Mouse (Mus musculus) G1E (cell line): Measurements from ENCODE around the gene Ubtf.

Experiments used
- CTCF ChIP-seq: IDR thresholded peaks from 2 replicates; pipeline ENCODE4 v1.5.1; 2012; ENCODE audit warnings: low read depth, low read length, inconsistent platforms, mixed read lengths
- GATA1 ChIP-seq: IDR thresholded peaks from 2 replicates; pipeline ENCODE4 v1.6.1; 2012; ENCODE audit warnings: borderline replicate concordance, low read length, inconsistent platforms, mixed read lengths
- TAL1 ChIP-seq: conservative IDR thresholded peaks from 2 replicates; pipeline ENCODE4 v1.6.1; 2012; ENCODE audit warnings: low read depth, low read length, inconsistent platforms, mixed read lengths

DNA sequence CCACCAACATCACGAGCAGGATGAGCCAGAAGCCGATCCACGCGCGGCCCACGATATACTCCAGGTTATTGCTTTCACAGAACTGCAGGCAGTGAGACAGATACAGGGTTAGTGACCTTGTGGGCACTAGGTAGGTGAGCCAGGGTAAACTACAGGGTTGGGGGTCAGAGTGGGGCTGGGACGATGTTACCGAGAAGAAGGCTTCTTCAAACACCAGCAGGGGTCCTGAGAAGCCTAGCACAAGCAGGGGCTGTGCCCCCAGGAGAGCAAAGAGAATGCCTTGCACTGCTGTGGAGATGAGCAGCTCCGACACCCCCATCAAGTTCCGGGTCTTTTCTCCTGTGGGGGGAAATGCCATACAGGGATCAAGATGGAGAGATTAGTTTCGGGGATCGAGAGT is 36.6 kb upstream of the Ubtf start:
- TF ChIP-seq CTCF (no peak), GATA1 (no peak), TAL1 (no peak)
